Mouse (Mus musculus) limb, embryonic 11.5 days (tissue): ENCODE measurements at regions not wholly inside any gene's neighbourhood (a gene's known extent, or its start where the extent isn't known, plus 50 kb on each side); places are given as distances from the start of the nearest gene placed in this dataset.

Experiments
- ATAC-seq: fragments of 200-750 bp; cut with Nextera tagmentation; 2 replicates; pipeline ENCODE4 v1.8.0; 2017; ENCODE audit warnings: low read depth; ENCODE audit not compliant: insufficient number of reproducible peaks, low FRiP score, low TSS enrichment
- DNase-seq: peaks from one replicate; pipeline ENCODE4 v3.0.0-alpha.2; 2015; ENCODE audit warnings: low spot score
- H3K27ac ChIP-seq: fragments of 300-500 bp; sonication (generic); replicated peaks from 2 replicates; pipeline ENCODE4 v1.5.1; 2014; ENCODE audit warnings: low read depth, mild to moderate bottlenecking, low read length
- H3K27me3 ChIP-seq: fragments of 300-500 bp; sonication (generic); 2 replicates; pipeline ENCODE4 v1.6.1; 2014; ENCODE audit warnings: mild to moderate bottlenecking, low read length, mixed read lengths; ENCODE audit not compliant: control insufficient read depth, insufficient read depth
- H3K36me3 ChIP-seq: fragments of 300-500 bp; sonication (generic); 2 replicates; pipeline ENCODE4 v1.6.1; 2014; ENCODE audit warnings: mild to moderate bottlenecking, low read length, moderate library complexity, mixed read lengths; ENCODE audit not compliant: control insufficient read depth, insufficient read depth
- H3K4me1 ChIP-seq: fragments of 300-500 bp; sonication (generic); 2 replicates; pipeline ENCODE4 v1.6.1; 2014; ENCODE audit warnings: low read length, mixed read lengths; ENCODE audit not compliant: control insufficient read depth, insufficient read depth
- H3K4me2 ChIP-seq: fragments of 300-500 bp; sonication (generic); 2 replicates; pipeline ENCODE4 v1.6.1; 2014; ENCODE audit warnings: low read depth, mild to moderate bottlenecking, moderate library complexity; ENCODE audit not compliant: severe bottlenecking
- H3K4me3 ChIP-seq: fragments of 300-500 bp; sonication (generic); 2 replicates; pipeline ENCODE4 v1.5.1; 2014; ENCODE audit warnings: low read depth, low read length
- H3K9ac ChIP-seq: fragments of 300-500 bp; sonication (generic); 2 replicates; pipeline ENCODE4 v1.6.1; 2014; ENCODE audit warnings: mild to moderate bottlenecking, low read length
- H3K9me3 ChIP-seq: fragments of 300-500 bp; sonication (generic); 2 replicates; pipeline ENCODE4 v1.6.1; 2016; ENCODE audit warnings: low read length; ENCODE audit not compliant: control insufficient read depth
- WGBS: fragments of 180-500 bp; shearing (Covaris S2); extraction: QIAGEN DNeasy Blood & Tissue Kit; methylation state at CpG from one replicate; pipeline ENCODE4 v1.1.7; 2014; 5-methylcytosine and 5-hydroxymethylcytosine counted together

DNA sequence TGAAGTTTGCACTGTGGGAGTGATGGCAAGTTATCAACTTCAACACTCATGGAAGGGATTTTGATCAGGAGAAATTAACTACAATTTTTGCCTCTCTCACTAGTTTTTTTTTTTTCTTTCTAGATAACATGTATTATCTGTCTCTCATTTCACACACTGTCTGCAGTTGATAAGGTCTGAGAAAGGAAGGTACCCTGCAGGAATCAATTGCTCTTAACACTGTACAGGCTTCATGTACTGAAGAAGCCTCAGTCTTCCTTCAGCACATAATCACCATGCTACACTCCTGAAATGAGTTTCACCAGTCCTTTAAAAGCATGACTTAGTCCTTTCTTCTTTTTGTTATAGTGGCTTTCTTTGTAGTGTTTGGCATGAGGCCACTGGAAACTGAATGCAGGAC, 108.5 kb upstream of the Gm10295 start:
- ATAC-seq (no peak), DNase-seq (no peak)
- Histone ChIP-seq H3K4me1 (no peaks in the 10 kb centered on the region), H3K27ac (no peak overlapping the region), H3K9ac (no peak overlapping the region), H3K4me3 (no peak overlapping the region), H3K36me3 (no peaks in the 10 kb centered on the region), H3K9me3 (no peaks in the 10 kb centered on the region), H3K4me2 (no peak overlapping the region), H3K27me3 (no peaks in the 10 kb centered on the region)

DNA sequence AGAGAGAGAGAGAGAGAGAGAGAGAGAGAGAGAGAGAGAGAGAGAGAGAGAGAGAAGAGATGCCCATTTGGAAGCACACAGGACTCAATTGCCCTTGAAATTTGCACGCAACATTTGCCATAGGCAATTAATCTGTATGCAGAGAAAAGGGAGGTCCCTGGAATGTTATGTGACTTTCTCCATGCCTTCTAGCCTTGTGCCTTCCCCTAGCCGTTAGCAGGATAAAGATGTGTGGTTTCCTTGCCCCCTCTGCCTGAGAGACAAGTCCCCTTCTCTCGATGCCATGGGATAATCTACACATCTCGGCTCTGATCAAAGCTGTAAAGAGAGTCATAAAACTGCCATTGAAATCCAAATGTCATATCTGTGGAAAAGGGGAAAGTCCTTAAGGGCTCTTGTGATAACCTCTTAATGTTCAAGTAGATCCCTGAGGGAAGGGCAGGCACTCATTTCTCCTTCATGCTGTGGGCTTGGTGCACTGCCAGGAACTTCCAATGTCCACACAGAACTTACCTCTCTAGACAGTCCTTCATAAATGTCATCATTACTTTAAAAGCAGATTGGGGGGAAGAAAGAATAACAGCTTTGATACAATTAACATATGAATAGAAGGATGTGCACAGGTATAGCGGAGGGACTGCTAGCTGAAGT, 106.9 kb upstream of the Gm10295 start:
- no peaks in the 10 kb centered on the region for H3K27me3 ChIP-seq
- DNase-seq (no peak), ATAC-seq (no peak)
- no peak overlapping the region for H3K4me2 ChIP-seq
- no peak overlapping the region for H3K9ac ChIP-seq
- no peaks in the 10 kb centered on the region for H3K9me3 ChIP-seq
- H3K36me3 ChIP-seq = no peaks in the 10 kb centered on the region
- H3K4me1 ChIP-seq = no peaks in the 10 kb centered on the region
- H3K27ac ChIP-seq = no peak overlapping the region
- 61% methylated on average over 5 of the region's 5 CpGs for WGBS
- H3K4me3 ChIP-seq = no peak overlapping the region

DNA sequence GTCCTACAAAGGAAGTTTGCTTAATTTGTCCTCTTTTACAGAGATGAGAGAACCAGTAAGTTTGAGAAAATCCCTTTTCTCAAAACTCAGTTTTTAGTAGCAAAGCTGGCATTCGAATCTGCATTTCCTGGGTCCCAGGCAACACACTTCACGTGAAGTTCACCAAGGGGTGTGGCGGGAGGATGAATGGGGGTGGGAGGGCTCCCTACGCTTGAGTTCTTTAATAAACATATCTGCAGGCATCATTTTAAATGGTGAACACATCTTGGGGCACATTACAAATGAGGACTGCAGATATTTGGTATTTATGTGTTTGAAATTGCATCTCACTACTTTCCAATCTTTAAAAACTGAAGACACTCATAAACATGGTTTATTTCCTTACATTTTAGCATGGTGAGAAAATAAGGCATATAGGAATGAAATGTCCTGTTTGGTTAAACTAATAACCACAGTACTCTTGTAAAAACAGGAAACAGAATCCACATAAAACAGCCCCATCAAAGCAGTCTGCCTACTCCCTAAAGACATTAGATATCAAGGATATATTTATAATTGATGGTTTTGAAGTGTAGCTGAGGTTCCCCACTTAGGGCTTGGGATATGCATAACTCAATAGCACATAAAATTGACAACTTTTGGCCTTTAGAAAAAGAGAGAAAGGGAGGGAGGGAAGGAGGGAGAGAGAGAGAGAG, 106.3 kb upstream of the Gm10295 start:
- H3K9me3 ChIP-seq = no peaks in the 10 kb centered on the region
- ATAC-seq (no peak), DNase-seq (no peak)
- H3K27me3 ChIP-seq = no peaks in the 10 kb centered on the region
- no peak overlapping the region for H3K9ac ChIP-seq
- no peak overlapping the region for H3K27ac ChIP-seq
- no peak overlapping the region for H3K4me2 ChIP-seq
- H3K4me3 ChIP-seq = no peak overlapping the region
- WGBS = 81% methylated on average over 4 of the region's 4 CpGs
- no peaks in the 10 kb centered on the region for H3K4me1 ChIP-seq
- no peaks in the 10 kb centered on the region for H3K36me3 ChIP-seq

DNA sequence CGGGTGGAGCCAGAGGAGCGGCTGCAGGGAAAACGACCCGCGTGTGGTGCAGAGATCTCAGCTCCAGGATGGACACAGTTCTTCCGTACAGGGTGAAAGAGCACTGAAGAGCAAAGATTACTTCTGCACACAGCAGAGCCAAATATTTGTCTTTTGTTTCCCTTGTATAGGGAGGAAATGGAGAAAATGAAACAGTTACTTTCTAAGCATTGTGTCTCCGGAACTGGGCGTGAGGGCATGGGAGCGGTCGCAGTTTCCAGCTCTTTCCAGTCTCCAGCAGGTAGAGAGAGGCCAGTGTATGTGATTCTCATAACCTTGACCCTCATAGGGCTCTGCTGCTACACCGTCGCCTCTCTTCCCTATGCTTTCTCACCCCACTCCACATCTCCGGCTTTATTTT, 105.1 kb upstream of the Gm10295 start:
- Histone ChIP-seq H3K4me3 (no peak overlapping the region), H3K27me3 (no peaks in the 10 kb centered on the region), H3K4me2 (no peak overlapping the region), H3K4me1 (no peaks in the 10 kb centered on the region), H3K9ac (no peak overlapping the region), H3K27ac (no peak overlapping the region), H3K36me3 (no peaks in the 10 kb centered on the region), H3K9me3 (no peaks in the 10 kb centered on the region)
- DNase-seq (no peak), ATAC-seq (no peak)
- WGBS = 89% methylated on average over 13 of the region's 13 CpGs

DNA sequence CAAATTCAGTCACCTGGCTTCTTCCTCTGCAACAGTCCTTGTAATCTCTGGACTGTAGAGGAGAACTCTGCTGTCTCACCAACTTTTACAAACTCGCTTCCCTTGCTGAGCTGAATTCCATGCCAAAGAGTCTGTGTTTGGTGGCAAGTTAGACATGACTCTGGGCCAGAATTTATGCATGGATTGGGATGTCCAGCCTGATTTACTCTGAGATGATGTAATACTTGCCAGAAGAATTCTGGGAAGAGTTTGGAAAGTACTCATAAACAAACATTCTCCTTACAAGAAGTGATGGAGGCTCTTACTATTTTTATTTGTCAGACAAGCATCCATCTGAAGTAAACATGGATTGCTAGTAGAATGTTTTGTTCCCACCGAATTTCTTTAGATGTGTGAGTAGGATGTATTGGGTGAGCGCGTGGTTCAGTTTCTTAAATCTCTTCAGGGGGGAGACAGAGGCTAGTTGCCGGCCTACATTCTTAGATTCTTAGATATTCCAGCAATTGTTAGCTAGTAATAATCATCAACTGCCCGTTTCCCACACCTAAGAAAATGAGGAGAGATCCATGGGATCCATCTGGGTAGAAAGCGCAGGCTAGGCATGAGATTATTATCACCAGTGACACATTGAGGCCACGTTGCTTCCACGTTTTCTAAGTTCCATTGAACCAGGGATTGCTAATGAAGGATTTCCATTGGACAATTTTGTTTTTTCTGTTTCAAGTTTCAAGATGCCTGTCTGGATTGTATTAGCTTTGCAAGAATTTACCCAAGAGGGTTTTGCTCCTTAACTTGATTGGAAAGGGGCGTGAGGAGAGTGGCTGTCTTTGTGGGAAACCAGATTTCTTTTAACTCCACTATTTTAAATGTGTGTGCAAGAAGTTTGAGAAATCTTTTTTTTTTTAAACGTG, 89.3 kb upstream of the Gm10295 start:
- no peak for DNase-seq
- 67% methylated on average over 11 of the region's 11 CpGs for WGBS
- H3K4me3 ChIP-seq = no peak overlapping the region

DNA sequence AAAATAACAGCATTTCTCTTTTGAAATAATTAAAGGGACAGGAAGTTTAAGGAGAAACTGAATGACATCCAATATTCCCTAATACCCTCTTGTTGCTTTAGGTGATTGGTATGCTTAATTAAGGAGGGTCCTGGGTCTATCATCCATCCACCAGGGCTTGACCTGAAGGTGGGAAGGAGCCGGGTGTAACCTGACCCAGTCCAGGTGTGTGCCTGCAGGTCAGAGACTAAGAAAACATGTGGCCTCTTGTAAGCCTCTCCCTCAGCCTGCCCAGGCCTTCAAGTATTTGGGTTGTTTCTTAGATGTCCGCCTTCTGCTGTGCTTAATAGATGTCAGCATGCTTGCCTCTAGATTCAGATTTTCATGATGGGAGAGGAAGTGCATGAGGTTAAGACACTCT, 74.7 kb upstream of the Gm10295 start:
- Histone ChIP-seq H3K27me3 (no peaks in the 10 kb centered on the region), H3K36me3 (no peaks in the 10 kb centered on the region), H3K9ac (no peak overlapping the region), H3K4me2 (no peak overlapping the region), H3K4me3 (no peak overlapping the region), H3K4me1 (0 out of 2 replicates have a peak, but pooled peaks cover 4% of the 10 kb centered on the region), H3K27ac (no peak overlapping the region), H3K9me3 (no peaks in the 10 kb centered on the region)
- no peak for ATAC-seq
- peak; percentile 27 for DNase-seq
- WGBS = 25% methylated on average over 2 of the region's 2 CpGs

More for the DNA sequence above, 89.3 kb upstream of the Gm10295 start:
- Histone ChIP-seq H3K4me1 (no peaks in the 10 kb centered on the region), H3K9ac (no peak overlapping the region), H3K9me3 (no peaks in the 10 kb centered on the region), H3K27me3 (no peaks in the 10 kb centered on the region), H3K36me3 (no peaks in the 10 kb centered on the region), H3K27ac (no peak overlapping the region), H3K4me2 (no peak overlapping the region)
- ATAC-seq = no peak

DNA sequence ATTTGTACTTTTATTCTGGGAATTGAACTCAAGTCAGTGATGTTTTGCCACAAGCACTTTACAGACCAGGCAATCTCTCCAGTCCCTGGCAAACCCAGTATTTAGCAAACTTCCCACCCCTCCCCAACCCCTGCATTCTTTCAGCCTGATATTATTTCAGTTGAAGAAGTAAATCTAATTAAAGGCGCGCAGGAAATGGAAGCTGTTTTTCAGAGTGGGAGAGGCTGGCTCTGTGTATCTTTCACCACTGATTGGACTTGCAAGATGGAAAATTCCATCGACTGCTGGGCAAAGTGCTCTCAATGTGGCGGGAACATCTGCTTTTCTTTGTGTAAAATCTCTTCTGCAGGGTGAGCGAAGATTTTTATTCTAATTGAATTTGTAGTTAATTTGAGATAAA, 68.0 kb upstream of the Gm10295 start:
- no peaks in the 10 kb centered on the region for H3K9me3 ChIP-seq
- no peaks in the 10 kb centered on the region for H3K27me3 ChIP-seq
- no peaks in the 10 kb centered on the region for H3K4me1 ChIP-seq
- no peaks in the 10 kb centered on the region for H3K36me3 ChIP-seq
- 83% methylated on average over 5 of the region's 5 CpGs for WGBS
- no peak overlapping the region for H3K4me3 ChIP-seq
- DNase-seq = no peak
- no peak for ATAC-seq
- H3K4me2 ChIP-seq = no peak overlapping the region
- no peak overlapping the region for H3K9ac ChIP-seq
- H3K27ac ChIP-seq = no peak overlapping the region

DNA sequence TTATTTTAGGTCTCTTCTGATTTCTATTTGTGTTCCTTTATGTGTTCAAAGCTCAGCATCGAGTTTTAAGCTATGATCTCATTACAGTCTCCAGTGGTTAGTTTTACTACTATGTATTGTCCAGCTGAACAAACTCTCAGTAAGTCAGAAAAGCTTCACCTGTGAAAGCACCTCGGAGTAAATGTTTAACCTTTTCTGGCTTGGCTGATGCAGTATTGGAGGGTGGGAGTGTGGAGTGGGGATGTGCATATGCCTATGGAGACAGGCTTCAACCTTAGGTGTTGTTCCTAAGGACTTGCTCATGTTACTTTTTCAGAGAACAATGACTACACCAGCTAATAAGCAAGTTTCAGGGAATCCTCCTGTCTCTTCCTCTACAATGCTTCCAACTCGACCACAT, 67.6 kb upstream of the Gm10295 start:
- Histone ChIP-seq H3K4me2 (no peak overlapping the region), H3K9ac (no peak overlapping the region), H3K9me3 (no peaks in the 10 kb centered on the region), H3K27me3 (no peaks in the 10 kb centered on the region), H3K36me3 (no peaks in the 10 kb centered on the region), H3K4me1 (no peaks in the 10 kb centered on the region), H3K4me3 (no peak overlapping the region), H3K27ac (no peak overlapping the region)
- ATAC-seq (no peak), DNase-seq (no peak)
- 84% methylated on average over 3 of the region's 3 CpGs for WGBS
